Mouse (Mus musculus) heart, adult 18-20 months (tissue): Measurements from ENCODE around the gene A730071L15Rik. TPM values are rescaled to one million over a fixed set of nuclear protein-coding genes. Genes with fewer than 3 reads are reported as not detected.

Experiments used
- total RNA-seq, 2 experiments: library from RNA; stranded (reverse); gene quantifications; 2 replicates each; pipeline ENCODE4 v1.2.3; 2021

The A730071L15Rik gene
- total RNA-seq, 2 experiments from 2014 or later: not detected

Other genes with a start within 250 kb of the A730071L15Rik start
- 10 to 100 TPM; 15.4 to 18.5 TPM for gene Gck, start 249.9 kb upstream of the A730071L15Rik start, total RNA-seq
- 10 to 100 TPM; 59.5 to 71.5 TPM for gene Ykt6, start 244.3 kb upstream of the A730071L15Rik start, total RNA-seq
- 1 to 10 TPM; 7.2 to 8.1 TPM for gene Camk2b, start 133.7 kb upstream of the A730071L15Rik start, total RNA-seq
- gene Nudcd3, start 386 bp downstream of the A730071L15Rik start, total RNA-seq: 10 to 100 TPM; 64.2 to 67.1 TPM
- gene Npc1l1, start 30.1 kb downstream of the A730071L15Rik start, total RNA-seq: not detected
- 10 to 100 TPM; 22.1 to 25.0 TPM for gene Ddx56, start 67.7 kb downstream of the A730071L15Rik start, total RNA-seq
- 100 to 1,000 TPM in 1 of 2 experiments, 10 to 100 TPM in 1; 98.8 to 112 TPM for gene Tmed4, start 74.8 kb downstream of the A730071L15Rik start, total RNA-seq
- gene Ogdh, start 91.6 kb downstream of the A730071L15Rik start, total RNA-seq: 1,000 to 10,000 TPM; 1,837 to 1,914 TPM
- 10 to 100 TPM; 33.8 to 37.0 TPM for gene Zmiz2, start 189.0 kb downstream of the A730071L15Rik start, total RNA-seq
- gene Ppia, start 215.4 kb downstream of the A730071L15Rik start, total RNA-seq: 100 to 1,000 TPM; 304 to 366 TPM
- 10 to 100 TPM; 71.4 to 86.8 TPM for gene H2afv, start 244.4 kb downstream of the A730071L15Rik start, total RNA-seq